Mouse (Mus musculus): ENCODE results near the gene Smok3b. TPM values are rescaled to one million over a fixed set of nuclear protein-coding genes. Genes with fewer than 3 reads are reported as not detected.

Smok3b gene
- polyA plus RNA-seq, 2 experiments, result not detected

DNA sequence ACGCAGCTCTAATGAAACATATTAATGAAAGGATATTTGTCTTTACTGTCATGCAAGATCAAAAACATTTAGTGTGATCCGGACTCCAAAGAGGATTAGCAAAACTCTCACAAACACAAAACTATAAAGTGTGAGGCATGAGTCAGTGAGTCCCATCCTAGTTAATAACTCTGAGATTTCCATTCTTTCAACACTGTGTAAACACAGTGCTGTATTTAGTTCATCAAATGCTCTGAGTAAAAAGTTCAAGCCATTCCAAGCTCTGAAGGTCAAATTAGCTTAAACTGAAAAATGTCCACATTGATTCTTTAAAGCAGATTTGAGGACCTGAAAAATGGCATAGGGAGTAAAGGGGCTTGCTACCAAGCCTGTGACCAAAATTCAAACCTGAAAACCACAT, 42.1 kb upstream of the Smok3b start:
- no peaks in the 10 kb centered on the region for H3K27me3 ChIP-seq (ENCODE audit: control insufficient read depth, insufficient read depth, low read length)
- 72% methylated on average over 2 of the region's 2 CpGs for WGBS
- no peak for TF ChIP-seq POLR2A (IDR thresholded peaks at IDR 0.05; ENCODE audit: borderline replicate concordance, extremely low read depth, insufficient read depth, insufficient read length)
- ATAC-seq (ENCODE audit: low FRiP score, low read depth) (no peak), DNase-seq (ENCODE audit: low spot score) (no peak)
- no peaks in the 10 kb centered on the region for H3K4me1 ChIP-seq (ENCODE audit: control insufficient read depth, insufficient read depth, low read length)
- no peak overlapping the region for H3K9ac ChIP-seq (ENCODE audit: low read depth, low read length, severe bottlenecking)
- H3K4me3 ChIP-seq (replicated peaks; ENCODE audit: low read length), result no peak overlapping the region
- no peaks in the 10 kb centered on the region for H3K9me3 ChIP-seq (ENCODE audit: control insufficient read depth, low read length)
- no peak overlapping the region for H3K27ac ChIP-seq (replicated peaks; ENCODE audit: low read depth, low read length)
- H3K36me3 ChIP-seq (ENCODE audit: control insufficient read depth, insufficient read depth, low read length), result no peaks in the 10 kb centered on the region
- no peak overlapping the region for H3K4me2 ChIP-seq (replicated peaks; ENCODE audit: low read depth, low read length, severe bottlenecking)

DNA sequence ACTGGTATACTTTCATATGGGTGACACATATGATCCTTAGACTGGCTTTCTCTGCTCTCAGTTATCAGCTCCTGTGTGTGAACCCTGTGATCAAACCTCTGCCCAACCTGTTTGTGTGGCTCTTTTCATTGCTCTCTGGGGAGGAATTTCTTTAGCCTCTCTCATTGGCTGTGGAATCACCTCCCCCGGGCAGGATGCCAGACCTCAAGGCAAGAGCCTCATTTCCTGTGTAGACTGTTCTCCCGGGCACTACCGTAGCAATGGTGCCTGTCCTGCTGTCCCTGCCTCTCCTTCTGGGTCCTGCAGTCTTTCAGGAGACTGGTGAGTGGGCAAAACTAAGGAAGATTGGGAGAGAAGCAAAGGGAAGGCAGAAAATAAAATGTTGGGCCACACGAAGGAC, 39.9 kb upstream of the Smok3b start, which contains the start of gene Azgp1:
Gene Azgp1, plus strand, starts transcription at position 221 of the 400 bp plus-strand sequence.
- no peaks in the 10 kb centered on the region for H3K4me1 ChIP-seq (ENCODE audit: control insufficient read depth, insufficient read depth, low read length)
- no peaks in the 10 kb centered on the region for H3K36me3 ChIP-seq (ENCODE audit: control insufficient read depth, insufficient read depth, low read length)
- DNase-seq (ENCODE audit: low spot score) (no peak), ATAC-seq (ENCODE audit: low FRiP score, low read depth) (no peak)
- no peak within 1 kb of the TSS for H3K4me3 ChIP-seq (replicated peaks; ENCODE audit: low read length)
- H3K27me3 ChIP-seq (ENCODE audit: control insufficient read depth, insufficient read depth, low read length), result no peaks in the 10 kb centered on the region
- H3K4me2 ChIP-seq (replicated peaks; ENCODE audit: low read depth, low read length, severe bottlenecking), result no peak within 1 kb of the TSS
- TF ChIP-seq POLR2A (IDR thresholded peaks at IDR 0.05; ENCODE audit: borderline replicate concordance, extremely low read depth, insufficient read depth, insufficient read length), result no peak
- no peaks in the 10 kb centered on the region for H3K9me3 ChIP-seq (ENCODE audit: control insufficient read depth, low read length)
- H3K9ac ChIP-seq (ENCODE audit: low read depth, low read length, severe bottlenecking), result no peak within 1 kb of the TSS
- 57% methylated on average over 4 of the region's 4 CpGs for WGBS
- no peak within 1 kb of the TSS for H3K27ac ChIP-seq (replicated peaks; ENCODE audit: low read depth, low read length)

DNA sequence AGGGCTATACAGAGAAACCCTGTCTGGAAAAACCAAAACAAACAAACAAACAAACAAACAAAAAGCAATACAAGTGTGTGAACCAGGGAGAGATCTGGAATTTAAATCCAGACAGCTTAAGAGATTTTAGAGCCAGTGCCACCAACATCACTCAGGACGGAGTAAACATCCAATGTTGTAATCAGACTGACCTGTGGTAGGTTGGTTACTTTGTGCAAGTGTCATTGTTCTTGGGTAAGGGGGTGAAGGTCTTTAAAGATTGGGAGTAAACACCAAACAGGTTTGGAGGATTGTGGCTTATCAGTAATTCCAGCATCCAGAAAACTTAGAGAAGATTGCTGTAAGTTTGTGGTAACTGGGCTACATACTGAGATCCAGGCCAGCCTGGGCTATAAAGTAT, 34.9 kb upstream of the Smok3b start:
- H3K9me3 ChIP-seq (ENCODE audit: control insufficient read depth, low read length), result no peaks in the 10 kb centered on the region
- H3K36me3 ChIP-seq (ENCODE audit: control insufficient read depth, insufficient read depth, low read length), result no peaks in the 10 kb centered on the region
- DNase-seq (ENCODE audit: low spot score), result no peak
- H3K27ac ChIP-seq (replicated peaks; ENCODE audit: low read depth, low read length), result no peak overlapping the region
- no peak overlapping the region for H3K4me2 ChIP-seq (replicated peaks; ENCODE audit: low read depth, low read length, severe bottlenecking)
- ATAC-seq (ENCODE audit: low FRiP score, low read depth), result no peak
- WGBS, result 87% methylated on average over 1 of the region's 1 CpGs
- no peak overlapping the region for H3K9ac ChIP-seq (ENCODE audit: low read depth, low read length, severe bottlenecking)
- no peak overlapping the region for H3K4me3 ChIP-seq (replicated peaks; ENCODE audit: low read length)
- H3K4me1 ChIP-seq (ENCODE audit: control insufficient read depth, insufficient read depth, low read length), result no peaks in the 10 kb centered on the region
- H3K27me3 ChIP-seq (ENCODE audit: control insufficient read depth, insufficient read depth, low read length), result no peaks in the 10 kb centered on the region
- TF ChIP-seq POLR2A (IDR thresholded peaks at IDR 0.05; ENCODE audit: borderline replicate concordance, extremely low read depth, insufficient read depth, insufficient read length), result no peak

- DNase-seq (ENCODE audit: low spot score) (no peak), ATAC-seq (ENCODE audit: low FRiP score, low read depth) (no peak)
- Histone ChIP-seq H3K4me1 (ENCODE audit: control insufficient read depth, insufficient read depth, low read length) (no peaks in the 10 kb centered on the region), H3K27ac (replicated peaks; ENCODE audit: low read depth, low read length) (no peak overlapping the region), H3K9ac (ENCODE audit: low read depth, low read length, severe bottlenecking) (no peak overlapping the region), H3K27me3 (ENCODE audit: control insufficient read depth, insufficient read depth, low read length) (no peaks in the 10 kb centered on the region), H3K36me3 (ENCODE audit: control insufficient read depth, insufficient read depth, low read length) (no peaks in the 10 kb centered on the region), H3K9me3 (ENCODE audit: control insufficient read depth, low read length) (no peaks in the 10 kb centered on the region), H3K4me2 (replicated peaks; ENCODE audit: low read depth, low read length, severe bottlenecking) (no peak overlapping the region), H3K4me3 (replicated peaks; ENCODE audit: low read length) (no peak overlapping the region)
- no peak for TF ChIP-seq POLR2A (IDR thresholded peaks at IDR 0.05; ENCODE audit: borderline replicate concordance, extremely low read depth, insufficient read depth, insufficient read length)
- WGBS, result 86% methylated on average over 5 of the region's 5 CpGs
These were observed 11.8 kb upstream of the Smok3b start for GRCm38 (mm10) chr5:138009437-138009836.

DNA sequence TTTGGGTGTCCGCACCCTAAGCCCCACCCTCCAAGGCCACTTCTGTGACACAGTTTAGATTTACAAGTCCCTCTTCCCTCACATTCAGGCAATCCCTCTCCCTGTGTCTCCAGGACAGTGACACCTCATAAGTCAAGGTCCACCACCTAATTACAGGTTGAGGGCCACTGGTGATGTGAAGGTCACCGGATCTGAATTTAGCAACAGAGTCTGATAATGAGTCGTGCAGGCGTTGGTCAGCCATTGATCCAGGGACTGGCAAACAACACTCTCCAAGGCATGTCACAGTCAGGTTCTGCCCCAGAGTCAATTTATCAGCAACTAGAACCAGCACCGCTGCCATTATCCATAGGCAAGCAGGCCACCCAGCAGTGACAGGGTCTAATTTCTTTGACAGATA, 8.8 kb upstream of the Smok3b start:
- Histone ChIP-seq H3K4me3 (replicated peaks; ENCODE audit: low read length) (no peak overlapping the region), H3K4me1 (ENCODE audit: control insufficient read depth, insufficient read depth, low read length) (no peaks in the 10 kb centered on the region), H3K4me2 (replicated peaks; ENCODE audit: low read depth, low read length, severe bottlenecking) (no peak overlapping the region), H3K9ac (ENCODE audit: low read depth, low read length, severe bottlenecking) (no peak overlapping the region), H3K36me3 (ENCODE audit: control insufficient read depth, insufficient read depth, low read length) (no peaks in the 10 kb centered on the region), H3K27ac (replicated peaks; ENCODE audit: low read depth, low read length) (no peak overlapping the region), H3K27me3 (ENCODE audit: control insufficient read depth, insufficient read depth, low read length) (no peaks in the 10 kb centered on the region), H3K9me3 (ENCODE audit: control insufficient read depth, low read length) (no peaks in the 10 kb centered on the region)
- no peak for TF ChIP-seq POLR2A (IDR thresholded peaks at IDR 0.05; ENCODE audit: borderline replicate concordance, extremely low read depth, insufficient read depth, insufficient read length)
- 81% methylated on average over 5 of the region's 5 CpGs for WGBS
- no peak for DNase-seq (ENCODE audit: low spot score)
- no peak for ATAC-seq (ENCODE audit: low FRiP score, low read depth)

- H3K9ac ChIP-seq (ENCODE audit: low read depth, low read length, severe bottlenecking), result no peak overlapping the region
- ATAC-seq (ENCODE audit: low FRiP score, low read depth) (no peak), DNase-seq (ENCODE audit: low spot score) (no peak)
- no peak for TF ChIP-seq POLR2A (IDR thresholded peaks at IDR 0.05; ENCODE audit: borderline replicate concordance, extremely low read depth, insufficient read depth, insufficient read length)
- H3K27ac ChIP-seq (replicated peaks; ENCODE audit: low read depth, low read length), result no peak overlapping the region
- no peak overlapping the region for H3K4me2 ChIP-seq (replicated peaks; ENCODE audit: low read depth, low read length, severe bottlenecking)
- H3K4me1 ChIP-seq (ENCODE audit: control insufficient read depth, insufficient read depth, low read length), result no peaks in the 10 kb centered on the region
- no peaks in the 10 kb centered on the region for H3K9me3 ChIP-seq (ENCODE audit: control insufficient read depth, low read length)
- no peak overlapping the region for H3K4me3 ChIP-seq (replicated peaks; ENCODE audit: low read length)
- 98% methylated on average over 2 of the region's 2 CpGs for WGBS
- no peaks in the 10 kb centered on the region for H3K36me3 ChIP-seq (ENCODE audit: control insufficient read depth, insufficient read depth, low read length)
- no peaks in the 10 kb centered on the region for H3K27me3 ChIP-seq (ENCODE audit: control insufficient read depth, insufficient read depth, low read length)
These were observed 4.7 kb upstream of the Smok3b start for GRCm38 (mm10) chr5:138016530-138016929.

Measured in limb, embryonic 14.5 days (tissue).